Mouse (Mus musculus) midbrain, postnatal 0 days (tissue): ENCODE measurements at regions not wholly inside any gene's neighbourhood (a gene's known extent, or its start where the extent isn't known, plus 50 kb on each side); places are given as distances from the start of the nearest gene placed in this dataset.

Experiments used
- ATAC-seq: fragments of 200-750 bp; cut with Nextera tagmentation; 2 replicates; pipeline ENCODE4 v1.8.0; 2017; ENCODE audit warnings: moderate number of reproducible peaks, mild to moderate bottlenecking, moderate TSS enrichment, moderate library complexity; ENCODE audit not compliant: low FRiP score
- DNase-seq: peaks from one replicate; pipeline ENCODE4 v3.0.0-alpha.2; 2015; ENCODE audit warnings: low spot score
- H3K27ac ChIP-seq: fragments of 300-500 bp; sonication (generic); 2 replicates; pipeline ENCODE4 v1.5.1; 2014; ENCODE audit warnings: low read depth, mild to moderate bottlenecking, low read length, mixed read lengths
- H3K27me3 ChIP-seq: fragments of 300-500 bp; sonication (generic); 2 replicates; pipeline ENCODE4 v1.6.1; 2014; ENCODE audit warnings: low read length, control low read depth, mixed read lengths; ENCODE audit not compliant: insufficient read depth
- H3K36me3 ChIP-seq: fragments of 300-500 bp; sonication (generic); 2 replicates; pipeline ENCODE4 v1.6.1; 2014; ENCODE audit warnings: low read length, control low read depth, mixed read lengths; ENCODE audit not compliant: insufficient read depth
- H3K4me1 ChIP-seq: fragments of 300-500 bp; sonication (generic); 2 replicates; pipeline ENCODE4 v1.6.1; 2014; ENCODE audit warnings: mild to moderate bottlenecking, control low read depth, antibody characterized with exemption, low read length, mixed read lengths; ENCODE audit not compliant: insufficient read depth
- H3K4me2 ChIP-seq: fragments of 300-500 bp; sonication (generic); 2 replicates; pipeline ENCODE4 v1.6.1; 2014; ENCODE audit warnings: low read depth, mild to moderate bottlenecking, low read length, mixed read lengths; ENCODE audit not compliant: poor library complexity, severe bottlenecking
- H3K4me3 ChIP-seq: fragments of 300-500 bp; sonication (generic); 2 replicates; pipeline ENCODE4 v1.5.1; 2014; ENCODE audit warnings: low read depth, mild to moderate bottlenecking, low read length, moderate library complexity
- H3K9ac ChIP-seq: fragments of 300-500 bp; sonication (generic); replicated peaks from 2 replicates; pipeline ENCODE4 v1.6.1; 2014; ENCODE audit warnings: mild to moderate bottlenecking, low read length, moderate library complexity, mixed read lengths; ENCODE audit not compliant: poor library complexity, severe bottlenecking
- H3K9me3 ChIP-seq: fragments of 300-500 bp; sonication (generic); 2 replicates; pipeline ENCODE4 v1.6.1; 2016; ENCODE audit warnings: low read length, control low read depth
- CTCF ChIP-seq: IDR thresholded peaks from 2 replicates; pipeline ENCODE4 v1.5.1; 2016; ENCODE audit warnings: antibody characterized with exemption, mild to moderate bottlenecking
- WGBS: fragments of 180-500 bp; shearing (Covaris S2); extraction: QIAGEN DNeasy Blood & Tissue Kit; methylation state at CpG from one replicate; pipeline ENCODE4 v1.1.7; 2014; 5-methylcytosine and 5-hydroxymethylcytosine counted together

DNA sequence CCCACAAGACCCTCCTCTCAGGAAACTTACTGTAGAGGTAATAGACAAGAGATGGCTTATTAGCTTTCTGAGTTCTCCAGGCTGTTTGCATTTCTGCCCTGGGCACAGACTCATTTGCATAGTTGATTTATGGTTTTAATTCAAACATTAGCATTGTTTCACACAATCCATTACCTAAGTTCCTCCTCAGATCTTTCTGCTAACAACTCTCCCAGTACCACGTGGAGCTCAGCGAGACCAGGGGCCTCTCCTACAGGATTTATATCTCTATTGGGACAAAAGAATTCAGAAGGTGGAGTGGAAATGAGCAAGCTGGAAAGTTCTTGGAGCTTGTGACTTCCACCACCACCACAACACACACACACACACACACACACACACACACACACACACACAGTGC lies 396.8 kb downstream of the Adra2a start:
- Histone ChIP-seq H3K9me3 (no peaks in the 10 kb centered on the region), H3K9ac (no peak overlapping the region), H3K27ac (no peak overlapping the region), H3K36me3 (no peaks in the 10 kb centered on the region), H3K27me3 (no peaks in the 10 kb centered on the region), H3K4me1 (no peaks in the 10 kb centered on the region), H3K4me2 (no peak overlapping the region), H3K4me3 (no peak overlapping the region)
- DNase-seq, result no peak
- no peak for ATAC-seq
- WGBS, result 57% methylated on average over 2 of the region's 2 CpGs
- no peak for TF ChIP-seq CTCF

DNA sequence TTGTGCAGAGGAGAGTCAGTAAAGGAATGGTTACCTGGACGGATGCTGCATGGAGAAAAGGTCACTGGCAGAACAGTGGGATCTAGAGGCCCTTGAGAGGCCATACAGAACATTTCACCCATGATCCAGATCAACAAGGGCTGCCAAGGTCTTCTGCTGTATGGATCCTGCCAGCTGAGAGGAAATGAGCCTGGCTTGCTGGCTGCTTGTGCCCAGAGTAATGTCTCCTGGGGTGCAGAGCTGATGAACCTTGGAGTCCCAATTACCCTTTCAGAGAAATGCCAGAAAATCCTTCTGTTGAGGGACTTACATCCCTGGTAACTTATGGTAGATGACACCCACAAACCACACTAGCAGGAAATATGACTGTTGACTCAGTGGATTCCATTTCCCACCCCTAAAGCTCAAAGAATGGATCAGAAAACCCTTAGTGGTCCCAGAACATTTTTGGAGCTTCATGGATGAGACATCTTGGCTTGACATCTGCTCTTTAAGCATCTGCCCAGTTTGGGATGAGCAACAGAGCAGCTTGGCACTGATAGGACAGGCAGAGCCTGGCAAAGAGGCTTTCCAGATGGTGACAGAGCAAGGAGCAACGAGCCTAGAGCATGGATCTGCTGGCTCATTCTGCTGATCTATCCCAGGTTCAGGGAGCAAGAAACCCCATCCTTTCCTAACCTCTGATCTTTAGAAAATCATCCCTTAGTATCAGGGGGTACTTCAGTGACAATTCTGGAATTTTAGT lies 416.6 kb downstream of the Adra2a start:
- TF ChIP-seq CTCF, result no peak
- Histone ChIP-seq H3K4me1 (no peaks in the 10 kb centered on the region), H3K9me3 (no peaks in the 10 kb centered on the region), H3K4me2 (no peak overlapping the region), H3K4me3 (no peak overlapping the region), H3K27ac (no peak overlapping the region), H3K27me3 (no peaks in the 10 kb centered on the region), H3K9ac (no peak overlapping the region), H3K36me3 (no peaks in the 10 kb centered on the region)
- DNase-seq (peak; percentile 17), ATAC-seq (no peak)
- 58% methylated on average over 2 of the region's 2 CpGs for WGBS

DNA sequence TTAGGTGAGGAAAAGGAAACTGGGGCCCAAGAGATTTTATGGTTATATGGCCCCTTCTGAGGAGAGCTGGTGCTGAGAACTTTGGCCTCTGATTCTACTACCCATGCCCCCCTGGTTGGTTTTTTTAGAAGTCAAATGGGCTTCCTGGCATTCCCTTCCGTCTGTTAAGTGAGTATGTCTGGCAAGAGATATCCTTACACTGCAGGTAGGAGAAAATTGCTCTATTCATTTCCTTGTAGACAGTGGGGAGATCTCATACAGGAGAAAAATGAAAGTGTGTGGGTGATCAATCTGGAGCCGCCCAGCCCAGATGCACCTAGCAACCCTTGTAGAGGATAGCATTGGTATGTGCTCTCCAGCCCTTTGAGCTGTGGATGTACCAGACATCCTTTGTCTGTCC lies 418.5 kb downstream of the Adra2a start:
- no peak for ATAC-seq
- no peaks in the 10 kb centered on the region for H3K4me1 ChIP-seq
- no peak for TF ChIP-seq CTCF

DNA sequence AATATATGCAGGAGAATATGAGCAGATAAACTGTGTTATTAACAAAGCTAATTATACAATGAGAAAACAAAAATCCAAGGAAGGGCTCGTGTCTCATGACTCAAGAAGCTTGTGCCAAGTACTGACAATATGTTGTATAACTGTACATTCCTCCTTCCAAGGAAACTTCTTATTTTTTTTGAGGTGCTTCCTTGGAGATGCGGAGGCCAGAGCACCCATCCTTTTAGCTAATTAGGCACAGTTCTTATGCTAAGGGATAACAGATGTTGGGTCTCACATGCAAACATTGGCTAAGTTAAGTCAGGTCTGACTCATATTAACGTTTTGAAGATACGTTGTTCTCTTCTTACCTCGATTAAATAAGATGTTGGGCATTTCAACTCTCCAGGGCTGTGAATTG lies 426.1 kb downstream of the Adra2a start:
- no peak for DNase-seq
- Histone ChIP-seq H3K9ac (no peak overlapping the region), H3K4me3 (no peak overlapping the region), H3K27me3 (no peaks in the 10 kb centered on the region), H3K4me1 (no peaks in the 10 kb centered on the region), H3K27ac (no peak overlapping the region), H3K36me3 (no peaks in the 10 kb centered on the region), H3K9me3 (no peaks in the 10 kb centered on the region), H3K4me2 (no peak overlapping the region)
- no peak for TF ChIP-seq CTCF
- ATAC-seq, result no peak
- 85% methylated on average over 5 of the region's 5 CpGs for WGBS

More for the DNA sequence above, 418.5 kb downstream of the Adra2a start:
- no peak overlapping the region for H3K27ac ChIP-seq
- H3K9ac ChIP-seq, result no peak overlapping the region
- H3K27me3 ChIP-seq, result no peaks in the 10 kb centered on the region
- no peak for DNase-seq
- H3K36me3 ChIP-seq, result no peaks in the 10 kb centered on the region
- 84% methylated on average over 2 of the region's 2 CpGs for WGBS
- H3K9me3 ChIP-seq, result no peaks in the 10 kb centered on the region
- no peak overlapping the region for H3K4me2 ChIP-seq
- H3K4me3 ChIP-seq, result no peak overlapping the region

DNA sequence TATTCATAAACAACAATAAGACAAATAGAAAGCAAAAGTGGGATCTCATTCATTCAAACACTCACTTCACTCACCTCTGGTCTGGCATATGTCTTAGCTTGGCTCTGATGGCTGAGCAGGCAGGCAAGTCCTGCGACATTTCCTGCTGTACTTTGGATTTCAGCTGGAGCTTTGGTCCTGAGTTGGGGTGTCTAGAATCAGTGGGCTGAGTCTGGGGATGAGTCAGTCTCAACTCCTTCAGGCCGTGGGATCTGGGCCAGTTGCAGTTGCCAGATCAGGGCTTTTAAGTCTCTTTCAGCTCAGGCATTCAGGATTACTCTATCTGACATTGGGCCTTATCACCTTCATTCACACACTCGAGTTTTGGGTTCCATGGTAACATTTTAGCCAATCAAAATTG lies 454.1 kb downstream of the Adra2a start:
- no peak overlapping the region for H3K27ac ChIP-seq
- no peaks in the 10 kb centered on the region for H3K9me3 ChIP-seq
- H3K4me3 ChIP-seq, result no peak overlapping the region
- no peak overlapping the region for H3K9ac ChIP-seq
- WGBS, result 67% methylated on average over 3 of the region's 3 CpGs
- ATAC-seq (no peak), DNase-seq (no peak)
- no peak for TF ChIP-seq CTCF
- no peaks in the 10 kb centered on the region for H3K36me3 ChIP-seq
- no peaks in the 10 kb centered on the region for H3K27me3 ChIP-seq
- no peaks in the 10 kb centered on the region for H3K4me1 ChIP-seq
- no peak overlapping the region for H3K4me2 ChIP-seq

DNA sequence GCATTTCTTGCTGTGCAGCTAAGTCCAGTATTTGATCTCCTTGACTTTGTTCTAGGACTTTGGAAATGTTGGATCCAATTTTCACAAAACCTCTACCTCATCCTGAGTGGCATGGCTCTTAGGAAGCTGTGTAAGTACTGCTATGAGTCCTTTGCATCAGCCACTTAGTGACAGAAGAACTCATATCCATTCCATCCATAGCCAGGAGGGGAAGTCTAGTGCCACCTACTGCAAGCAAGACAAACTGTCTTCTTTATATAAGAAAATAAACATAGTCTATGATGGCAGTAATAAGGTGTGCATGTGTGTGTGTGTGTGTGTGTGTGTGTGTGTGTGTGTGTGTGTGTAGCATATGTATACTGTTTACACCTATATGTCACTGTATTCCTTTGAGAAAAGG lies 489.9 kb downstream of the Adra2a start:
- H3K36me3 ChIP-seq, result no peaks in the 10 kb centered on the region
- no peak overlapping the region for H3K4me2 ChIP-seq
- peak; percentile 26 for DNase-seq
- no peaks in the 10 kb centered on the region for H3K9me3 ChIP-seq
- H3K9ac ChIP-seq, result no peak overlapping the region
- H3K27ac ChIP-seq, result no peak overlapping the region
- no peak for ATAC-seq
- no peaks in the 10 kb centered on the region for H3K27me3 ChIP-seq
- no peaks in the 10 kb centered on the region for H3K4me1 ChIP-seq
- no peak overlapping the region for H3K4me3 ChIP-seq
- TF ChIP-seq CTCF, result peak; percentile 64
